Mouse (Mus musculus) hematopoietic stem cell, adult 5-6 weeks (primary cell): ENCODE measurements at regions not wholly inside any gene's neighbourhood (a gene's known extent, or its start where the extent isn't known, plus 50 kb on each side); places are given as distances from the start of the nearest gene placed in this dataset.

ENCODE experiments used
- ATAC-seq, 2 experiments: fragments of 125-278 bp in 1 of 2; replicated peaks in 1 of 2; 2 replicates each; pipeline ENCODE4 v1.8.0; 2016 to 2017; ENCODE audit warnings: inconsistent platforms in 2 of 2, mild to moderate bottlenecking in 2 of 2, moderate number of reproducible peaks in 2 of 2, low read depth in 1 of 2, moderate TSS enrichment in 1 of 2; ENCODE audit not compliant: low FRiP score in 2 of 2, poor library complexity in 2 of 2, severe bottlenecking in 2 of 2, insufficient read depth in 1 of 2, low TSS enrichment in 1 of 2

GRCm38 (mm10) chr16:19834128-19834527 is 74.1 kb downstream of the B3gnt5 start:
- peak; percentile 42 to 58; a peak in 2 of 4 replicates for ATAC-seq

DNA sequence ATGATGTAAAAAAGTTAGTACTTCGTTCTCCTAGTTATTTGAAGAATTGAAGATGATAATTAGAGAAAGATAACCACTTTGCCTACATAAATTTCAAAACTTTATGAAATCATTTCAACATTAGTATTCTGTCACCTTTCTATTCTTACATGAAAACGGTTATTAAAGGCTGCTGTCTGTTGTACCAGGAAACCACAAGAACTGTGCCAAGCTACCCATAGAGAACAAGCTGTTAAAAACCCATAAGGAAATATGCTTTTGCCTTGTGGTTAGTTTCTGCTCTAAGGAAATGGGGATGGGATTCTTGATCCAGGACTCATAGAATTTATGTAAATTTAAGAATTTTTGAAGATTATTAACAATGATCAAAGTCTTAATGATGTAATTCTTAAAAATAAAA is 74.7 kb downstream of the B3gnt5 start:
- peak; percentile 74 to 78; a peak in 2 of 4 replicates for ATAC-seq

- no peak for ATAC-seq
Measured at GRCm38 (mm10) chr16:19839831-19840230, 79.8 kb downstream of the B3gnt5 start.

- no peak for ATAC-seq
Measured at GRCm38 (mm10) chr16:19842346-19843025, 82.5 kb downstream of the B3gnt5 start.

- ATAC-seq = peak; percentile 73 to 82
Measured at GRCm38 (mm10) chr16:19843738-19844137, 83.7 kb downstream of the B3gnt5 start.

DNA sequence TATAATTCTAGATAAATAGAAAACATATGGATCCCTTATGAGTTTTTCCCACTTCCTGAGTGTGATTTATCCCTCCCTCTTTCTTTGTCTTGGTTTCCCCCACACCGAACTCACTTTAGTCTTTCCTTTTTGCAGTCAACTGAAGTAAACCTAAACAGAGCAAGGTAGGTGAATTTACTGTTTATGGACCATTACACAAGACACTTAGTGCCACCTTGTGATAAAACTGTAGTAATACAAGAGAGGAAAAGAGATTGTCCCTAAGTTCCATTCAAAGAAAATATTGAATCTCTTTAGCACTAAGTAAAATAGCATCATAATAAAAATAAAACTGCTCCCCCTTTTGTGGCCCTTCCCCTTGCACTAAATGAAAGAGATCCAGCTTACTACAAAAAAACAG is 88.4 kb downstream of the B3gnt5 start:
- peak; percentile 49 to 50; a peak in 2 of 4 replicates for ATAC-seq

GRCm38 (mm10) chr16:19865306-19865705 is 105.3 kb downstream of the B3gnt5 start:
- ATAC-seq = no peak

GRCm38 (mm10) chr16:19865931-19866330 is 105.9 kb downstream of the B3gnt5 start:
- ATAC-seq = no peak

- peak; percentile 74 to 78 for ATAC-seq
Measured at GRCm38 (mm10) chr16:19869425-19869824, 109.4 kb downstream of the B3gnt5 start.

DNA sequence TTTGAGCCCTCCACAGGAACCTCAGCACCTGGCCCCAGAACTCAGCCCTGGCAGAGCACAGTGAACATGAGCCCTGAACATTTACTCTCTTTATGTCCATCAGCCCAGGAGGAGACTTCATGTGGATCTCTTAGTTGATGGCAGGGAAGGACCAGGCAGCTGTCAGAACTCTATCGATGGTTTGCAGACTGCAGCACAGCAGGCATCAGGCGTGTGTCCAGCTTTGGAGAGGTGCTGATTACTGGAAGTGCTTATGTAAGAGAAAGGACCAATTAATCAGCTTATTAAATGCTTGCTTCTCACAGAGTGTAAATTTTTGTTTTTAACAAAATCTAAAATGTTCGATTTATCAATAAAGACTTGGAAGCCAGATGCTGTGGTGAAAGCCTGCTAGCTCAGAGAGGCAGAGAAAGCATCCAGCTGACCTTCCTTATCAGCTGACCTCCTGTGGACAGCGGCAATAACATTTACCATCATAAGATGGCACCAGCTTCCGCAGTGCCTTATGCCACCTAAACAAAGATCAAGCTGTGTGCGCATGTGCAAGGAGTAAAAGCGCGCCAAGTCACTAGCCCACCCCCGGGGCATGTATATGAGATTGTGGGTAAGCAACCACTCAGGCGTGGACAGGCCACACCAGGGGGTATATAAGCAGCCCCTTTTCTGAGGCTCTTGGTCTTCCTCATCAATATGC is 105.8 kb downstream of the Klhl6 start:
- no peak for ATAC-seq

GRCm38 (mm10) chr16:19882961-19883360 is 99.9 kb downstream of the Klhl6 start:
- ATAC-seq = no peak

GRCm38 (mm10) chr16:19883776-19884513 is 98.9 kb downstream of the Klhl6 start:
- ATAC-seq = peak; percentile 94 to 97

GRCm38 (mm10) chr16:19884535-19884934 is 98.3 kb downstream of the Klhl6 start:
- no peak for ATAC-seq

DNA sequence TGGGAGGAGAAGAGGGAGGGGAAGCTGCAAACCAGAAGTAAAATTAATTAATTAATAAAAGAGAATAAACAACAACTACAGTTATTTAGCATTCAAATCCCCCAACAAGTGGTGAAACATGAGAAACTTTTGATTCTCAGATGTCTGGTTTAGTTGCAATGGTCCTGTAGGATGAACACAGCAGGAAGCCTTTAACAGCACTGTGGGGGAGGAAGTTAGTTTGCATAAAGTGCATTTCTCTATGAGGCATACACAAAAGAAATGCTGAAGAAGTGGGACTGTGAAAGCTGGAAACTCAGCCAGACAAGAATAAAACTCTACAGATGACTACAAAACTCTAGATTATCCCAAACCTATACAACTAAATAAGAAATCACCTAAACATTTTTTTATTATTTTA is 96.2 kb downstream of the Klhl6 start:
- ATAC-seq = no peak

GRCm38 (mm10) chr16:19889576-19889975 is 93.3 kb downstream of the Klhl6 start:
- no peak for ATAC-seq

DNA sequence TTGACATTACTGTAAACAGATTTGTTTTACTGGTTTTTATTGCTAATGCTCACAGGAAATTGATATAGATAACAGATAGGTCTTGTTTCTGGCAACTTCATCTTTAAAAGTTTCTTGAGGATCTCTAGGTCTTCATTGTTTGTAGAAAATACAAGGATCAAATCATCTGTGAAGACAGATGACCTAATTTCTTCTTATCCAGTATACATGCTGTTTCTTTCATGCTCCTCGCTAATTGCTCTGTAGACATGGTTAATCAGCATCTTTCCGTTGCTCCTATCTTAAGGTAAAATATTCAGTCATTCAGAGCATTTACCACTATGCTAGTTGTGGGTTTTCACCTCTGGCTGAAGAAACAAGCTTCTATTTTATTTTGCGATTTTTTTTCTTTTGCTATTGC is 91.4 kb downstream of the Klhl6 start:
- no peak for ATAC-seq

GRCm38 (mm10) chr16:19894435-19894994 is 88.3 kb downstream of the Klhl6 start:
- ATAC-seq = no peak
